In genomic region chr4:45495531-45496201, GRCm38 (mm10) we compare ENCODE assay signal across 17 mouse cellular contexts. TPM values are rescaled to one million over a fixed set of nuclear protein-coding genes. Genes with fewer than 3 reads are reported as not detected.
DNase-seq lines count a peak whose midpoint lies in the region; ATAC-seq and TF ChIP-seq lines count a peak whose summit lies in the region.
"Had no signal": no experiment of that assay in that cellular context is flagged by ENCODE, and none has a peak within 500 bp of the region (broad histone marks: within the 10 kb centered on the region; RNA-seq: fewer than 3 reads in every experiment).

No protein-coding gene starts in this region.

- peak overlapping the region; percentile 94 for H3K27ac ChIP-seq in heart, embryonic 15.5 days
- H3K27ac ChIP-seq in lung, embryonic 15.5 days: peak overlapping the region; percentile 97
- 0 out of 2 replicates have a peak overlapping the region, but pooled peaks have one; percentile 1 for H3K27ac ChIP-seq in liver, embryonic 16.5 days (ENCODE audit: low read length)
- no peak overlapping the region for H3K27ac ChIP-seq in forebrain, embryonic 10.5 days
- H3K27ac ChIP-seq: forebrain, embryonic 15.5 days; kidney, postnatal 0 days; limb, embryonic 12.5 days had no signal

- no peaks in the 10 kb centered on the region for H3K27me3 ChIP-seq in heart, embryonic 15.5 days
- no peaks in the 10 kb centered on the region for H3K27me3 ChIP-seq in lung, embryonic 15.5 days
- no peaks in the 10 kb centered on the region for H3K27me3 ChIP-seq in liver, embryonic 16.5 days (ENCODE audit: control insufficient read depth, insufficient read depth, low read depth, low read length)
- peaks cover 51% of the 10 kb centered on the region for H3K27me3 ChIP-seq in forebrain, embryonic 10.5 days (ENCODE audit: poor library complexity, severe bottlenecking)
- H3K27me3 ChIP-seq: forebrain, embryonic 15.5 days had no signal

- no peaks in the 10 kb centered on the region for H3K9me3 ChIP-seq in heart, embryonic 15.5 days (replicated peaks)
- no peaks in the 10 kb centered on the region for H3K9me3 ChIP-seq in lung, embryonic 15.5 days
- H3K9me3 ChIP-seq in liver, embryonic 16.5 days (replicated peaks; ENCODE audit: control insufficient read depth, low read length): no peaks in the 10 kb centered on the region
- no peaks in the 10 kb centered on the region for H3K9me3 ChIP-seq in forebrain, embryonic 10.5 days
- H3K9me3 ChIP-seq: forebrain, embryonic 15.5 days; limb, embryonic 12.5 days had no signal

- no peak for DNase-seq in heart, postnatal 25 days (ENCODE audit: low spot score)
- DNase-seq in lung, adult 2 months: no peak
- no peak for DNase-seq in forebrain, embryonic 10.5 days (ENCODE audit: extremely low spot score, low spot score)
- no peak for DNase-seq in ovary, postnatal 10 days (ENCODE audit: low spot score)
- DNase-seq: cerebellum, adult 2 months; gastrocnemius, postnatal 14 days; right cerebral cortex, postnatal 25 days; thymus, postnatal 25 days had no signal

- no peak for ATAC-seq in heart, embryonic 15.5 days (replicated peaks; ENCODE audit: insufficient number of reproducible peaks, insufficient read depth, low FRiP score, low read depth)
- peak; percentile 47 for ATAC-seq in lung, embryonic 15.5 days (ENCODE audit: borderline replicate concordance, extremely low read depth, low FRiP score, low TSS enrichment)
- ATAC-seq in liver, embryonic 16.5 days (ENCODE audit: low read depth): no peak
- ATAC-seq: forebrain, embryonic 15.5 days; hindbrain, embryonic 16.5 days had no signal

- H3K4me3 ChIP-seq in heart, embryonic 15.5 days: no peak overlapping the region
- H3K4me3 ChIP-seq in lung, embryonic 15.5 days: no peak overlapping the region
- H3K4me3 ChIP-seq in lung, adult 2 months (replicated peaks; ENCODE audit: extremely low read depth, low read depth, low read length): no peak overlapping the region
- no peak overlapping the region for H3K4me3 ChIP-seq in liver, embryonic 16.5 days (ENCODE audit: low read depth, low read length)
- H3K4me3 ChIP-seq in forebrain, embryonic 10.5 days: no peak overlapping the region
- H3K4me3 ChIP-seq: forebrain, embryonic 15.5 days; limb, embryonic 12.5 days; myocyte had no signal

- intact Hi-C loops in heart, postnatal 25 days (cut with DNase I): no loop called here

- WGBS in heart, embryonic 15.5 days: 38% methylated on average over 8 of the region's 8 CpGs
- 31% methylated on average over 8 of the region's 8 CpGs for WGBS in lung, embryonic 15.5 days
- 50% methylated on average over 8 of the region's 8 CpGs for WGBS in lung, adult 2 months
- WGBS in liver, embryonic 16.5 days (ENCODE audit: insufficient replicate concordance): 60% methylated on average over 8 of the region's 8 CpGs
- WGBS in forebrain, embryonic 10.5 days: 60% methylated on average over 8 of the region's 8 CpGs

- TF ChIP-seq CTCF in lung, adult 2 months (IDR thresholded peaks at IDR 0.05; ENCODE audit: insufficient read depth, low read length): no peak

- no peaks in the 10 kb centered on the region for H3K36me3 ChIP-seq in heart, embryonic 15.5 days
- no peaks in the 10 kb centered on the region for H3K36me3 ChIP-seq in lung, embryonic 15.5 days
- no peaks in the 10 kb centered on the region for H3K36me3 ChIP-seq in liver, embryonic 16.5 days (ENCODE audit: control insufficient read depth, insufficient read depth)
- H3K36me3 ChIP-seq in forebrain, embryonic 10.5 days (replicated peaks): no peaks in the 10 kb centered on the region
- H3K36me3 ChIP-seq: forebrain, embryonic 15.5 days; limb, embryonic 12.5 days had no signal

- peaks cover 98% of the 10 kb centered on the region for H3K4me1 ChIP-seq in heart, embryonic 15.5 days (replicated peaks)
- peaks cover 92% of the 10 kb centered on the region for H3K4me1 ChIP-seq in lung, embryonic 15.5 days
- H3K4me1 ChIP-seq in lung, adult 2 months (ENCODE audit: control insufficient read depth, insufficient read depth, low read length): peaks cover 47% of the 10 kb centered on the region
- peaks cover 56% of the 10 kb centered on the region for H3K4me1 ChIP-seq in liver, embryonic 16.5 days (ENCODE audit: control insufficient read depth, low read depth, low read length)
- H3K4me1 ChIP-seq in forebrain, embryonic 10.5 days: peaks cover 97% of the 10 kb centered on the region

- 0 out of 2 replicates have a peak overlapping the region, but pooled peaks have one; percentile 4 for H3K4me2 ChIP-seq in heart, embryonic 15.5 days
- H3K4me2 ChIP-seq in lung, embryonic 15.5 days: no peak overlapping the region
- no peak overlapping the region for H3K4me2 ChIP-seq in liver, embryonic 16.5 days (ENCODE audit: low read depth, low read length)
- H3K4me2 ChIP-seq: forebrain, embryonic 15.5 days; limb, embryonic 12.5 days; midbrain, embryonic 11.5 days had no signal

- TF ChIP-seq POLR2A in lung, adult 2 months (IDR thresholded peaks at IDR 0.05; ENCODE audit: borderline replicate concordance, extremely low read depth, low read depth, low read length): no peak

- peak overlapping the region; percentile 27; the same call in 1 of the 2 replicates for H3K9ac ChIP-seq in heart, embryonic 15.5 days
- H3K9ac ChIP-seq in lung, embryonic 15.5 days: no peak overlapping the region
- no peak overlapping the region for H3K9ac ChIP-seq in liver, embryonic 16.5 days (ENCODE audit: low read depth, low read length)
- H3K9ac ChIP-seq: forebrain, embryonic 15.5 days; limb, embryonic 12.5 days had no signal

RNA-seq across cellular contexts. Expression of gene Shb, which starts 36.6 kb away (rescaled TPM):
- polyA plus RNA-seq in heart, embryonic 15.5 days (2015; fragmentation: Nextera tagmentation; extraction: Ambion mirVana): 8.6 and 10.7 TPM in 2 replicates
- total RNA-seq in heart, postnatal 25 days (2021): 10 to 100 TPM; 34.9 to 37.7 TPM
- polyA plus RNA-seq in lung, embryonic 15.5 days (2015; fragmentation: Nextera tagmentation; extraction: Ambion mirVana): 11.4 and 13.5 TPM in 2 replicates
- 36.2 and 37.7 TPM in 2 replicates for polyA plus RNA-seq in lung, adult 2 months (2012; rRNA removed)
- polyA plus RNA-seq in liver, embryonic 16.5 days (2015; fragmentation: Nextera tagmentation; extraction: Ambion mirVana): 1.4 and 1.5 TPM in 2 replicates
- 2.8 and 3.0 TPM in 2 replicates for polyA plus RNA-seq in forebrain, embryonic 10.5 days (2016; fragmentation: Nextera tagmentation; extraction: Ambion mirVana)
